Mouse (Mus musculus): ENCODE measurements around the gene Chadl.
"Not testable (repeated sequence)": the region's sequence is repeated elsewhere in the genome, so short reads cannot be mapped to it uniquely, and the experiment has no call there.

Chadl gene

GRCm38 (mm10) chr15:81701350-81701749 lies 4.3 kb upstream of the Chadl start:
- not testable (repeated sequence) for DNase-seq (ENCODE audit: low read depth in 1 of 2, low spot score in 2 of 2)

- DNase-seq (ENCODE audit: low read depth in 1 of 2, low spot score in 2 of 2), result no peak
These were observed 3.5 kb upstream of the Chadl start for GRCm38 (mm10) chr15:81700601-81701000.

- DNase-seq (ENCODE audit: low read depth in 1 of 2, low spot score in 2 of 2), result no peak
These were observed 3.1 kb upstream of the Chadl start for GRCm38 (mm10) chr15:81700161-81700560.

- no peak for DNase-seq (ENCODE audit: low read depth in 1 of 2, low spot score in 2 of 2)
These were observed 1.4 kb upstream of the Chadl start for GRCm38 (mm10) chr15:81698532-81698931.

- no peak for DNase-seq (ENCODE audit: low read depth in 1 of 2, low spot score in 2 of 2)
These were observed 760 bp upstream of the Chadl start for GRCm38 (mm10) chr15:81697847-81698246.

GRCm38 (mm10) chr15:81694891-81695290 lies 2.2 kb downstream of the Chadl start:
- DNase-seq (ENCODE audit: low read depth in 1 of 2, low spot score in 2 of 2), result no peak

- peak; percentile 67 to 80 for DNase-seq (ENCODE audit: low read depth in 1 of 2, low spot score in 2 of 2)
These were observed 2.9 kb downstream of the Chadl start for GRCm38 (mm10) chr15:81693967-81694881.

GRCm38 (mm10) chr15:81693366-81693966 lies 3.6 kb downstream of the Chadl start:
- DNase-seq (ENCODE audit: low read depth in 1 of 2, low spot score in 2 of 2), result no peak

- DNase-seq (ENCODE audit: low read depth in 1 of 2, low spot score in 2 of 2), result no peak
These were observed 16.7 kb downstream of the Chadl start for GRCm38 (mm10) chr15:81680301-81680805.

GRCm38 (mm10) chr15:81676637-81677036 lies 20.4 kb downstream of the Chadl start:
- DNase-seq (ENCODE audit: low read depth in 1 of 2, low spot score in 2 of 2), result no peak

GRCm38 (mm10) chr15:81670231-81670640 lies 26.9 kb downstream of the Chadl start:
- no peak for DNase-seq (ENCODE audit: low read depth in 1 of 2, low spot score in 2 of 2)

GRCm38 (mm10) chr15:81666957-81667356 lies 30.1 kb downstream of the Chadl start:
- no peak for DNase-seq (ENCODE audit: low read depth in 1 of 2, low spot score in 2 of 2)

GRCm38 (mm10) chr15:81663697-81664561 lies 33.2 kb downstream of the Chadl start, which contains the start of gene L3mbtl2:
L3mbtl2 (plus strand) TSS chr15:81663889.
- peak; percentile 68 to 77 for DNase-seq (ENCODE audit: low read depth in 1 of 2, low spot score in 2 of 2)

- no peak for DNase-seq (ENCODE audit: low read depth in 1 of 2, low spot score in 2 of 2)
These were observed 33.8 kb downstream of the Chadl start for GRCm38 (mm10) chr15:81663281-81663680.

- no peak for DNase-seq (ENCODE audit: low read depth in 1 of 2, low spot score in 2 of 2)
These were observed 35.4 kb downstream of the Chadl start for GRCm38 (mm10) chr15:81661701-81662100.

- DNase-seq (ENCODE audit: low read depth in 1 of 2, low spot score in 2 of 2), result no peak
These were observed 46.5 kb downstream of the Chadl start for GRCm38 (mm10) chr15:81650636-81651035.

GRCm38 (mm10) chr15:81649516-81650455 lies 47.3 kb downstream of the Chadl start:
- DNase-seq (ENCODE audit: low read depth in 1 of 2, low spot score in 2 of 2), result no peak

Data from monocyte, adult 2 months (primary cell).